Mouse (Mus musculus): ENCODE measurements around the gene Irf2.

Irf2 gene

GRCm38 (mm10) chr8:46739003-46739949 lies at the start of gene Irf2:
Gene Irf2, plus strand, starts transcription at chr8:46739732.
- DNase-seq = peak; percentile 90

- DNase-seq = no peak
Observed at GRCm38 (mm10) chr8:46690111-46690510, 49.4 kb upstream of the Irf2 start.

- DNase-seq = no peak
Observed at GRCm38 (mm10) chr8:46690581-46690980, 49.0 kb upstream of the Irf2 start.

- DNase-seq = no peak
Observed at GRCm38 (mm10) chr8:46691360-46691759, 48.2 kb upstream of the Irf2 start.

GRCm38 (mm10) chr8:46696256-46697041 lies 43.1 kb upstream of the Irf2 start:
- no peak for DNase-seq

- DNase-seq = no peak
Observed at GRCm38 (mm10) chr8:46697566-46697965, 42.0 kb upstream of the Irf2 start.

- no peak for DNase-seq
Observed at GRCm38 (mm10) chr8:46698162-46698561, 41.4 kb upstream of the Irf2 start.

DNA sequence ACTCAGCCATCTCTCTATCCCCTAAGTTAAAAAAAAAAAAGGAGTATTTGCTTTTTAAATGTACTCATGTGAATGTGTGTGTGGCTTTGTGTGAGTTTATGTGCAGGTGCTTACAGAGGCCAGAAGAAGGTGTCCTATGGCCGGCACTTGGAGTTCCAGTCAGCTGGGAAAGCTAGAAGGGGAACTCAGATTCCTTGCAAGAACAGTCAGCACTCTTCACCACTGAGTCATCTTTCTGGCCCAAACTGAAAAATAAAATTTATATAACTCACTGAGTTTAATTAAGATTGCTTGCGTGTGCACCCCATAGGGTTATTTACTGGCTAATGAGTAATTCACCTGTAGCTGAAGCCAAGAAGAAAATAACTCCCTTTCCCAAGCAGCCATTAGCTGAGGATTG lies 34.4 kb upstream of the Irf2 start:
- no peak for DNase-seq

DNA sequence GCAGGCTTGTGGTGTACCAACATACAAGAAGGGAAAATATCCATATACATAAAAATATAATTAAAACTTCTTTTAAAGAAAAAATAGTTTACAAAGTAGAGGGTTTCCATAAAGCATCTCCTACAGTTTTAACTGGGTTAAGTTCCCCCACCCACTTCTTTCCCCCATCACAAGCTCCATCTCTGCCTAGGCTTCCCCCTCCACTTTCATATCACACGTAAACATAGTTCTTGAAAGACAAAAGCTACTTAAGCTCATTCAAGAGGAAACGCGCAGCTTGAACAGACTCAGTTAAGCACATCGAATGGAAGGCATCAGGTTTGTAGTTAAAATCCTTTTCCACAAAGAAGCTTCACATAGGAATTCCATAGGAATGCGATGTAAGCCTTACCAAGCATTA lies 32.8 kb upstream of the Irf2 start:
- DNase-seq = no peak

GRCm38 (mm10) chr8:46709302-46709701 lies 30.2 kb upstream of the Irf2 start:
- DNase-seq = no peak

- DNase-seq = no peak
Observed at GRCm38 (mm10) chr8:46710289-46710688, 29.2 kb upstream of the Irf2 start.

DNA sequence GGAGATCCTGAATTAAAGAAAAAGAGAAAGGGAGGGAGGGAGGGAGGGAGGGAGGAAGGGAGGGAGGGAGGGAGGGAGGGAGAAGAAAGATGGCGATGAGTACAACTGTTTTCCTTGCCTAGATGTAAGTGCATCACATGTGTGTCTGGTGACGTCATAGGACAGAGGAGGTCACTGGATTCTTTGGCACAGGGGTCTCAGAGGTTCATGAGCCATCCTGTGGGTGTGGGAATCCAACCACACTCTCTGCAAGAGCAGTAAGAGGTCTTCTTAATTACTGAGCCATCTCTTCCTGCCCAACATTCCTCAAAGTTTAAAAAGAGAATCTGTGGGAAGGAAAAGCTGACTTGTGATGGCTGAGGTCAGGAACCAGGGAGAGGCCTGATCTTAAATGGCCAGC lies 28.0 kb upstream of the Irf2 start:
- no peak for DNase-seq

DNA sequence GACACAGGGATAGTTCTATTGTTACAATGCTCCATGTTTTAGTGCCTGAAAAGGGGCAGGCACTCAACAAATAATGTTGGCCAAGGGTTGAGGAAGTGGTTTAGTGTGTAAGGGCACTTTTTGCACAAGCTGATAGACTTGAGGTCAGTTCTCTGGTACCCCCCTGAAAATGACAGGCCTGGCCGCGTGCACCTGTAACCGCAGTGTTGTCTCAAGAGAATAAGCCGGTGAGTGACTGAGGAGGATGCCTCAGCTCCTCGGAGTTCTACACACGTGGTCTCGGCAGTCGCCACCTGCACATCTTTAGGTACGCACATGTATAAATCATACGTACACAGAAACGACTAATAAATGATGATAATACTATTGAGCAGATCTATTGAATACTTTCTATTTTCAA lies 26.4 kb upstream of the Irf2 start:
- DNase-seq = peak; percentile 38

GRCm38 (mm10) chr8:46713844-46714243 lies 25.7 kb upstream of the Irf2 start:
- peak; percentile 26 for DNase-seq

GRCm38 (mm10) chr8:46714400-46714799 lies 25.1 kb upstream of the Irf2 start:
- DNase-seq = no peak

- no peak for DNase-seq
Observed at GRCm38 (mm10) chr8:46716477-46716876, 23.1 kb upstream of the Irf2 start.

DNA sequence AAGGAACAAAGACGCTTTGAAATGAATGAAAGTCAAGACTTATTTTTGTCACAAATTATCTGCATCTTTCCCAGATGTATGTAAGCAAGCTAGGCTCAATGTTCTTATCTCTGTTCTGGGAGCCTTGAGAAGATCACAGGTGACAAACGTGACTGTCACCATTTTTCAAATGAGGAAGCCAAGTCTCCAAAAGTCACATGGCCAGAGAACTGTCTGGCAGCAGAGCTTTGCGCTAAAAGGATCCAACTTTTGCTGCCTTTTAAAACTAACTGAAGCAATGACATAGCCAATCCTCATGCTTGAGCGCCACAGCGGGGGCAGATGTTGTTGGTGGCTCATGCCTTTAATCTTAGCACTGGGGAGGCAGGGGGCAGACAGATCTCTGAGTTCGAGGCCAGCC lies 22.4 kb upstream of the Irf2 start:
- peak; percentile 11 for DNase-seq

DNA sequence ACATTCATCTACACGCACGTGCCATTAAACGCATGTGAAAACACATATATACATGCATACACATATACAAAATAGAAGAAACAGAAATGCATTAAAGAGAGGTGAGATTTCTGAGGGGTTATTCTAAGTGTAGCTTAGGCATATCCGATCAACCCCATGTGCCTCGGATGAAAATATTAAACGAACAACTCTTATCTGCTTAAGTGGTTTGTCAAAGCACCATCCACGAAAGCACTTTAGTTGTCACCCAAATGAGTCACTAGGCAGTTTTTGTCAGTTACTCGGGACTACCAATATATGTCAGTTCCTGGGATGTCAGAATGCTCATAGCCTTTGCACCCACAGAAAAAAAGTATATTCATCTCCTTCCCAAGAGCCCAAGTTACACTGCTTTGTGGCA lies 21.2 kb upstream of the Irf2 start:
- DNase-seq = no peak

DNA sequence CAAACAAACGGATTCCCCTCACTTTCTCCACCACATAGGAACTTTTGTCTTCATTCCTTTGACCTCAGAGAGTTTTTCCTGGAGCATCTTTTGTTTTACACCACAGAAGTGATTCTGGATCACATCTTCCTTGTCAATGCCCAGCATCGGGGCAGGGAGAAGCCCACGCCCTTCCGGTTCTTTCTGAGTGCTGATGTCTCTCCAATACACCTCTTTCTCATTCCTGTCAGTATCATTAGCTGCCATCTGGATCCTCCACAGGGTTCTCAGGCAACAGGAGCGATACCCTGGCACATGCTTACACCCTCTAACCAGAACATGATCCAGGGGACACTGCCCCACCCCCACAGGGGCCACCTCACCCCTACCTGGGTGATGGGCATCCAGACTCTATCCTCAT lies 20.8 kb upstream of the Irf2 start:
- DNase-seq = no peak

GRCm38 (mm10) chr8:46720656-46721055 lies 18.9 kb upstream of the Irf2 start:
- no peak for DNase-seq

- no peak for DNase-seq
Observed at GRCm38 (mm10) chr8:46721065-46721845, 18.3 kb upstream of the Irf2 start.

DNA sequence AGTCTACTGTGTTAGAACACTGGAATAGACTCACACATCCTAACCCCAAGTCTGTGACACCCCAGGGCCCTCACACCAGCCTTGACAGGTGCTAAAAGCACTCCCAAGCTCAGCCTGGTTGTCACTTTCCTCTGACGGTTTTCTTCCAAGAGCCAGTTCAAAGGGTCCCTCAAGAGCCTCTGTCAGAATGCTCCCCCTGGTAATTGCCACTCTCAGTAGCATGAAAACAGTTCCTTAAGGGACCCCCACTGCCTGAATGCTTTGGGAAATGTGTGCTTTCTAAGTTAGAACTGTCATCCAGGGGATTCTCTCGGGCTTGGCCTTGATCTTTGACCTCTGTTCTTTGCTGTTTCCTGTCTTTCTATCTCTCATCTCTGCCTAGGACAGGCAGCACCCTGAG lies 17.0 kb upstream of the Irf2 start:
- peak; percentile 51 for DNase-seq

DNA sequence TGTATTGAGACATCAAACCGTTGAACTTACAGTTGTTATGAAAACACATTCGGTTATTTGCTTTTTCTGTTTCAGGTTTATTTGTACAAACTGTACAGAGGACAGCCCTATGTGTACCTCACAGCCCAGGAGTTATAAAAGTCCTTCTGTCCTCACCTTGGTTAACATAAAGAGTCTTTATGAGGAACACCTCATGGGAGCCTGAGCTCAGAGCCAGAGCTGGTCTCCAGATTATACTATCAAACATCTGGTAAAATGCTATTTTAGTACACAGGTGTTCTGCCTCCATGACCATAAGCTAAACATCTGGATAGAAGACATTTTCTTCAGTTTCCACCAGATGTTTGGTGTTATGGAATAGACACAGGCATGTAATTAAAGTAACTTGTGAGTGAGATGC lies 13.1 kb upstream of the Irf2 start:
- DNase-seq = no peak
